Mouse (Mus musculus): ENCODE results near the gene Sbf2.

DNA sequence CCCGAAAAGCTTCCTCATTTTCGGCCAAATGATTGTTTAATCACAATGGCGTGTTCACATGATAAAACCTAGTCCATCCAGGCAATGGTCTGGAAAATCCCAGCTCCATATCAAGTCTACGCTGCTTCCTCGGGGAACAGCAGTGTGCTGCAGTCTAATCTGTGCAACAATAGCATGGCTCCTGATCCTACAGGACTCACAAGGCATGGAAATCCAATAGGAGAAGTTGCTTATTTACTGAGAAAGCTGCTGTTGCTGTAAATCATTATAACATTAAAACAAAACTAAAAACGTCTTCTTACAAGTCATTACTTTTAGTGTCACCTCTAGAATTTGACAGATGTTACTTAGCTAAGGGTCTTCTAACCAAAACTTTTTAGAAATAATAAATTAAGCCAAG is 143.7 kb downstream of the Sbf2 start:
- TF ChIP-seq CTCF (IDR thresholded peaks at IDR 0.05; ENCODE audit: borderline replicate concordance, control insufficient read depth, extremely low read depth, insufficient read depth, low read length, poor library complexity) (no peak), POLR2A (IDR thresholded peaks at IDR 0.05; ENCODE audit: control insufficient read depth, extremely low read depth, insufficient read depth, low read length, poor library complexity) (no peak)

Data from thymus, adult 2 months (tissue).